Mouse (Mus musculus): ENCODE measurements at regions not wholly inside any gene's neighbourhood (a gene's known extent, or its start where the extent isn't known, plus 50 kb on each side); places are given as distances from the start of the nearest gene placed in this dataset.

DNA sequence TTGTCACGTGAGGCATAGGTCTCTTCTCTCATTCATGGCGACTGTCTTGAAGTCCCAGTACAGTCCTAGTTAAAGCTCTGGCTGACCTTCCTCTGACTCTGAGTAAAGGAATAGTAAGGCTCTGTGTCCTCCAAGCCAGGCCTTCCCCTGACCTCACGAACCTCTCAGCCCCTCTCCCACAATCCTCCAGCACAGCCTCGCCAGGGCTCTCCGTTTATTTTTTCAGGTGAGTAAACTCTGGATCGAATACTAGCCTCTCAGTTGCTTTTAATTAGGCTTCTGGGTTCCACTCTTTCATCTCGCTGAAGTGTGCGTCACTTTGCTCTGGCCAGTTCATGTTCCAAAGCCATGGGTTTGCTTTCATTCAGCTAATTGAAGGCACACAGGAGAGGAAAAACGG lies 133.8 kb downstream of the Mylk4 start:
- no peak for DNase-seq (ENCODE audit: low read depth)

DNA sequence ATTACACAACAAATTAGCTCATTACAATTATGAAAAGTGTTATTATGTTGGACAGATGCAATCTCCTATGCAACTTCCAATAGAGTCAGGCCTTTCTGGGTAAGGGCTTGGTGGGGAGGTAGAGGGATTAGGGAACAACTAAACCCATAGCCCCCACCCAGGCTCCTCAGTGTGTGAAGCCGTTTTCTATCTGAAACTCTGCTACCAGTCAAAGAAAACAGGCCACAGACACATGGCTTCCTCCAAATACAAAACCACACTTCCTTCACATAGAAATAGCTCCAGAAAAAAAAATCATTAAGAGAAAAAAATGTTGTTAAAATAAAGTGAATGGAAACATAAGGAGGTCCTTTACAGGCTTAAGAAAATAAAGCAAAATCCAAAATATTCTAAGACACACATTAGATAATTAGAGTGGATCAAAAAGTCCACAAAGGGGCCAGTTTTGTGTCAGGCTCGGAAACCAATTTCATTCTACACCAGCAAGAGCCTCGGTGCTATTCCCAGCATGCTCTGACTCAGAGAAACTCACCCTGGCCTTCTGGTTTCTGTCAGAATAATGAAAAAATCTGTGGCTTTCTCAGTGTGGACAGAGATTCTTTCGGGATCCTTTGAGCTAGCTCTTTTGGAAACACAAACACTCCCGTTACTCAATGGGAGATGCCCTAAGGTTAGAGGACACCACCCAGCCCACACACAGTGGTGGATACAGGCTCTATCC lies 140.6 kb downstream of the Mylk4 start:
- no peak for DNase-seq (ENCODE audit: low read depth)

DNA sequence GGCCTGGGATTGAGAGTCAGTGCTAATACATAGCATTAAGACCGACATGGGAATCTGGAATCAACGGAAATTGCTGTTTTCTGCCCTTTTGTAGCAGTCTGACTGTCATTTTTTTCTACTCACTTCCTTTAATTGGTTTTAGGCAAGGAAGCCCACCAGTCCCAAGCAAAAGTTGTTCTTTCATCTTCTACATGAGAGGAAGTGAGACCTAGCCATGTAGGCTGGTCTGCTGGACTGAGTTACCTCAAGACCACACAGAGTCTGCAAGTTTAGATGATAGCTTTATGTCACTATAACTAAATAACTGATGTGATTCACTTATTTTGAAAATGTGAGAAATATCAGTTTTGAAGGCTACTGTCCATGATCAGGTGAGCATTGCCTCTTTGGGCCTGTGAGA lies 142.8 kb downstream of the Mylk4 start:
- DNase-seq (ENCODE audit: low read depth): no peak

DNA sequence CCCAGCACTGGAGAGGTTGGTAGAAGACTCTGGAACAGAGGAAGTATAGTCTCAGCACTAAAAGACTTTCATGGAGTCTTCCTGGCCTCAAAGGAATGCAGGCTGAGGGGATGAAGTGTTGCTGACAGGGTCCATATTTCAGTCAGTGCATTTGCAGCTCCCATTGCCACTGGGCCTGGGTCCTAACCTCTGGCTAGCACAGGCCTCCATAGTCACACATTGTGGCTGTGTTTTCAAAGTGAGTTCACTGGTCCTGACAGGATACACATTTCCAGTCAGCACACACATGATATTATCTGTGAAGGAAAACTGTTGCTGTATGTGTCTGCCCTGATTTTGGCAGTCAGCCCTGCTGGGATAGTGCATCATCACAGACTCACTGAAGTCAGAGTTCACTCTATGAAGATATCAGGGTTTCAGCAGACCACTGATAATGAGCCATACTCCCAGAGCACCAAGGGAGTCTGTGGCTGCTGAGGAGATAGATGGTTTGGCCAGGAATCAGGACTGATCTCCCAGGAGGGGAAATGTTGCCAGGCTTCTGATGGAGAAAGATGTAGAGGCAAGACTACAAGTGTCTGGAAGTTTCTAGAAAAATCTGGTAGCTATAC lies 153.5 kb downstream of the Mylk4 start:
- no peak for DNase-seq (ENCODE audit: low read depth)

DNA sequence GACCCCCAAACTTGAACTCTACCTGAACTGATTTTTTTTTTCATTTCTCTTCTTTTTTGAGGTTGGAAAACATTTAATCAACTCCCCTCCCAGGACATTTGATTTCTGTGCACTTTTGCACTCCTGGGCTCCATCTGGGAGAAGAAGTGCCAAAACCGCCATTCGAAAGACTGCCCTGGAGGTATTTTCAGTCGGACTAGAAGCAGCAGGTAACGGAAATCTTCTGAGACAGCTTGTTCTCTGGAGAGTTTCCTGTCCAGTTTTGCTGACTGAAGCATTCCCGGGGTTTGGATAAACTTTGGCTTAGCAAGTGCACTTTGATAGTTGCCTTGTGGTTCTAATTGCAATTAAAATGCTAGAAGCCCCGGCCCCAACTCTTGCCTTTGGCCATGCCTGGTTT lies 169.8 kb downstream of the Mylk4 start:
- DNase-seq (ENCODE audit: low read depth): no peak

DNA sequence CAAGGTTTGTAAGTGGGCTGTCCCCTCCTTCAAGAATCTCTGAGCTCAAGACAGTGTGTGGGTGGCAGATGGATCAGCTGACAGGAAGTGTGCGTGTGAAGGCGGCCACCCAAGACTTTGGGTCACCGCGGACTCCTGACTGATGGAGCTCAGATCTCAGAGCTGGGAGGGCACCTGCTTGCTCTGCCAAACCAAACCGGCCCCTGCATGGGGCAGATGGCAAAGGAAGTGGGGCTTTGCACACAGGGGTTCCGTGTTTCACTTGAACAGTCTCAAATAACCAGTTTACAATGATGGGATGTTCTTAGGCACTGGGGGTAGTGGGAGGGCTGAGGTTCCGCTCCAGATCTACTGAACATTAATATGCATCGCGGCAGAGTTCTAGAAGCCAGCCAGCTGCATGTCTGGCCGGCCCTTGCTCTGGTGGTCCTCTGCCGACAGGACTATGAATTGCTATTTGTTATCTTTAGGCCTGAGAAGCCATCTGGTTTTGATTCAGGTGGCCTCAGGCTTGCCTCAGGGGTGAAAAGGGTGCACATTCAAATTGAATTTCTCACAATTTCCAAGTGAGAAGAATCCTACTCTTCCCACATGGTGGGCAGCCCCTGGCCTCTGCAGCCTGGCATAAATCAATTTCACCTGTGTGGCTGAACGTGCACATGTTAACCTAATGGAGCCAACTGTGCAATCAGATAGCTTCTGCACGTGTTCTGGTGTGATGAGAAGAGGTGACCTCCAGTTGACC lies 172.0 kb downstream of the Mylk4 start:
- no peak for DNase-seq (ENCODE audit: low read depth)

DNA sequence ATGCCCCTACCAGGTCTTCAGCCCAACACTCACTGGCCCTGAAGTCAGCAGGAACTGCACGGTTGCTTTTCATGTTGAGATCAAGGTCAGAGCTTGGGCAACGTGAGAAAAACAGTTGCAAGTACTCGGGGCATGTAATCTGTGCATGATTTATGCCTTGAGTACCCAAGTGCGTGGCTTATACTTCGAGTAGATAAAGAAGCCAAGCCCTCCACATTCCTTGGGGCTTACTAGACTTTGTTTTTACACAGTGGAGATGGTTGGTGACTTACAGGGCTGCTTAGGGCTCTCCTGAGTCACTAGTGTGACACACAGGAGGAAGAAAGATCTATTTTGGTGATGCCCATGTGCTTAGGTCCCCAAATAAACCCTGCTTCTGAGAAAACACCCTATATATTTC lies 172.8 kb downstream of the Mylk4 start:
- DNase-seq (ENCODE audit: low read depth): no peak

DNA sequence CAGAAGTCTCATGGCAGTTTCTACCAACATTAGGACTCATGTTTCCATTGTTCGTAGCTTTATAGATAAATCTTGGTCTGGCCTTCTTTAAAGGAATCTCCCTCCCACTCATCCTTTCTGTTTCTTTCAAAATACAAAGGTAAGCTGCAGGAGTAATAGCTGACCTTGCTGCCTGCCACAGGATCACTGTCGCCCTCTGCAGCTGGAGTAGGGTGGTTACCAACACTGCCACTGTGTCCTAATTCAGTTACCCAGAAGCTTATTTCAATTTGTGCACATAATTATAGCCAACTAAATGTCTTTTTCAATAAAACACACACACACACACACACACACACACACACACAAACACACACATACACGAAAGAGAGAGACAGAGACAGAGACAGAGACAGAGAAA lies 175.3 kb downstream of the Mylk4 start:
- no peak for DNase-seq (ENCODE audit: low read depth)

DNA sequence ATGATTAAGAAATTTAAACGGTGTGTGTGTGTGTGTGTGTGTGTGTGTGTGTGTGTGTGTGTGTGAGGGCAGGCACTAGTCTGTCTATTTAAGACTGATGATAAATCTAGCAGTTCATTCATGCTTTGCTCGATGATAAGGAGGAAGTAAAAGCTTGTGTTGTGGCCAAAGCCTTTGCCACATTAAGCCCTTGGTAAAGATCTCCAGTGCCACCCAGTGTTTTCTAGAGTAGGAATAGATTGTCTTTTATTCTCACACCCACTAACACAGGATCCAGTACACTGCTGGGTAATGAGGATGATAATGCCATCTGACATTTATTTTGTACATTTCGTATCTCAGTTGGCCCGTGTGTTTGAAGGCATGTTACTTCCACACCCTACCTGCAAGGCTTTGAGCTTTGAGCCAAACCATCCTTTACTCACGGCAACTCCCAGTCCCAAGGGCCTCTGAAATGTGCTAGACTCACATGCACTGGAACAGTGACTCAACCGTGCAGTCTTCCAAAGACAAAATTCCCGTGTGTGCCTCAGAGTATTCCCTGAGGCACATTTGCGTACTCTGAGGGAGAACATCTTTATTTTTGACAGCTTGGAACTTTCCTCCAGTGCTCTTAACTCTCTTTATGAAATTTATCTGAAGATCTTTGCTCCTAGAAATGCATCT lies 179.7 kb downstream of the Mylk4 start:
- DNase-seq (ENCODE audit: low read depth): no peak

DNA sequence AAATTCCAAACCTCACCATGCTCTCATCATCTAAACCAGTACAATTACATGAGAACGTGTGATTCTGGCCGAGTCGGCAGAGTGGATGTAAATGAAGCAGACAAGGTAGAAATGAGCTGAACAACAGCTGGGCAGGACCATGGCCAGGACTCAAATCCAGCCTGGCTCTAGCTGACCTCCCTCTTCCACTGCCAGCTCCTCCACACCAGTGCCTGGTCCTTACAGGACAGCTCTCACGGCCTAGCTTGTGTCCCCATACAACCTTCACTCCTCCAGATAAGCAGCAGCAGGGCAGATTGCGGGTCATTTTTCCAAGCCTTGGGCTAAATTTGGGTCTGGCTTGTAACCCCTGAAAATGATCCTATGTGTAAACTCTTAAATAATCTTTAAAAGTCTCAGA lies 182.4 kb downstream of the Mylk4 start:
- DNase-seq (ENCODE audit: low read depth): no peak

DNA sequence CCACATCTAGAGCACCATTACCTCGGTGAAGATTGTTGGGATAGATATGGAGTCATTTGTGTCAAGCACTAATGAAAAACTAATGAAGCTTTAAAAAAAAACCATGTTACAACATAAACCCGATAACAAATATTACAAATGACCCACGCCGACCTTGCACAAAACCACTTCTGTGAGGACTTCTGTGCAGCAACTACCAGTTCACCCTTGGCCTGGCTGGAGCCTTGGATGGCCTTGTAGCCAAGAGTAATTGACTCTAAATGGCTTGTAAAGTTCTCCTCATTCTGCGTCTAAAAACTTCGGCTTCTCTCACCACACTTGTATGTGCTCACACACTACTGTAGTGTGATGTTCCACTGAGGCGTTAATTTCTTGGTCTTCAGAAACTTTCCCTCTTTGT lies 190.1 kb downstream of the Mylk4 start:
- no peak for DNase-seq (ENCODE audit: low read depth)

DNA sequence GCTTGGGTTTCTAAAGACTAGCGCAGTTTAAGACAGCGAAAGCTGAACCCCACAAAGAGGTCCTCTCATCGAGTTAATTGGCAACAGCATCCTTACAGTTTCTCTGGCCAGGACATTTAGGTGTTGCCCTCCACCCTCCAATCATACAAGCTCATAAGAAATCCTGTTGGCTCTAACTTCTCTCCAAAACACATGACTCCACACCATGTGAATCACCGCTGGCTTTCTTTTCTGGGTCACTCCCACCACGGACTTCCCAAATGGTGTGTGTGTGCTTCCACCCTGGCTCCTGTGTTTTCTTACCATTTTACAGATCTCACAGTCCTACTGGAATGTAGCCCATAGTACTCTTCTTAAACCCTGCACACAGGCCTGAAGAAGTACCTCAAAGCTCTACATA lies 190.6 kb downstream of the Mylk4 start:
- no peak for DNase-seq (ENCODE audit: low read depth)

DNA sequence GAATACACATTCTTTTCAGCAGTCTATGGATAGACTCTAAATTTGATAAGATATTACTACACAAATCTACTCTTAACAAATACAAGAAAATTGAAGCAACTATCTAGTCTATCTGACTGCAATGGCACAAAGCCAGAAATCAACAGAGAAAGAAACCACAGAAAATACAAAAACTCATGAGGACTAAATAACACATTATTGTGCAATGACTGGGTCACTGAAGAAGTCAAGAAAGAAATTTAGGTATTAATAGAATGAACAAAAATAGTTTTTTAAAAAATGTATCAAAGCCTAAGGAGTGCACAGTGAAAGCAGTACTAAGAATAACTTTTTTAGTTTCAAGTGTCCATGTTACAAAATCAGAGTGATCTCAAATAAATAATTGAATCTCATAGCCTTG lies 202.2 kb downstream of the Mylk4 start:
- DNase-seq (ENCODE audit: low read depth): no peak

DNA sequence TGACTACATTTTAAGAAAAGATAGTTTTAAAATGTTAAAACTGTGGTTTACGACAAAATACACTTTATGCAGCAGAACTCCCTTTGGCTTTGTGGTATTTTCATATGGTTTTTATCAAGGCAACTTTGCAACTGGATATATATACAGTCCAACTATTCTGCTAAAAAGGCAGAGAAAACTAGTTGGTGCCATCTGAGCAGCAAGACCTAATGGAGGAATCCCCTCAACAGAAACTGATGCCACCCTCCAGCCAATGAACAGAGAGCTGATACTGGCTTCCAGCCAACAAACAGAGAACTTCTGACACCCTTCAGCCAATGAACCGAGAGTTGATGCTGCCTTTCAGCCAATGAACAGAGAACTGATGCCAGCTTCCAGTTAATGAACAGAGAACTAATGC lies 215.9 kb downstream of the Mylk4 start:
- no peak for DNase-seq (ENCODE audit: low read depth)

DNA sequence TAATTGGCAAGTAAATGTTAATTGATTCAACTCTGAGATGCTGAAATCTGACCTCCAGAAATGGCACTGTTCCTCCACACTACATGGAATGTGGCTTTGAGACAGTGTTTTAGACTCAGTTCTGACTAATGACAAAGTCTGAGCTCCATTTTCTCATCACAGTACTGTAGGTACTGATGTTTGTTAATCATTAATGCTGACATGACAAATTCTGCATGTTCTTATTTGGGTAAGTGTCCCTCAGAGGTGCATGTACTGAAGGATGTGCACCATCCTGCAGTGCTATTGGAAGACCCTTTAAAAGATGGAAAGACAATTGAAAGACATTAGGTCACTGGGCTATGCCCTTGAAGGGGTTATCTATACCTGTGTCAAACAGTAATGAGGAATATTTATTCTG lies 222.1 kb upstream of the Gmds start:
- DNase-seq (ENCODE audit: low read depth): no peak

DNA sequence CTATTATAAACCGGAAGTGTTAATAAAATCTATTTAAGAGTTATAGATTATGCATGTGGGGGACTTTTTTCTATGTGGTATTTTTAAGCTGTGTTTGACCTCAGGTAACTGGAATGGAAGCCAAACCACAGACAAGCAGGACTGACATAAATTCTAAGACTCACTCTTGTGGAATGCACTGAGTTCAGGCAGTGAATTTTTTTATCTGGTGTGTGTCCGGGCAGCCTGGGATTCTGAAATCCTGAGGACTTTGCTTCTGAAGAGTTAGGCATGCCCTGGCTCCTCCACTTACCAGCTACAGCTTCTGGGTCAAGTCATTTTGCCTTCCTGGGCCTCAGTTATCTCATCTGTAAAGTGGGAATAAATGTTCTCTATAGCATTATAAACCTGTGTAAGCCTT lies 217.9 kb upstream of the Gmds start:
- no peak for DNase-seq (ENCODE audit: low read depth)

DNA sequence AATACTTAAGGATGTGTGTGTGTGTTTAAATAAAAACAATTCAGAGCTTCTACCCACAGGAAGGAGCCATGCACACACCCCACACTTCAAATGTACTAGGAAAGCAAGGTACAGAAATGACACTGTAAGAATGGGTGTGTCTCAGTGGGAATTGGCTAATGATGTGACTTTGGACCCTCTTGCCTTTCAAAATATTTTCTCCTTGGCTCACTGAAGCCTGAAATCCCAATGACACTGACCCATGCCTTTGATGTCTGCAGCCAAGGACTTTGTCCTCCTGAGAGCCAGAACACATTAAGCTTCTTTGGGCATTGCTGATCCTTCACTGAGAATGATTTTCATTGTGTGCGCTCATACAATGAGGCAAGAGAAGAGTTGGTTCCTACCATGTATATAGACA lies 216.5 kb upstream of the Gmds start:
- no peak for DNase-seq (ENCODE audit: low read depth)

DNA sequence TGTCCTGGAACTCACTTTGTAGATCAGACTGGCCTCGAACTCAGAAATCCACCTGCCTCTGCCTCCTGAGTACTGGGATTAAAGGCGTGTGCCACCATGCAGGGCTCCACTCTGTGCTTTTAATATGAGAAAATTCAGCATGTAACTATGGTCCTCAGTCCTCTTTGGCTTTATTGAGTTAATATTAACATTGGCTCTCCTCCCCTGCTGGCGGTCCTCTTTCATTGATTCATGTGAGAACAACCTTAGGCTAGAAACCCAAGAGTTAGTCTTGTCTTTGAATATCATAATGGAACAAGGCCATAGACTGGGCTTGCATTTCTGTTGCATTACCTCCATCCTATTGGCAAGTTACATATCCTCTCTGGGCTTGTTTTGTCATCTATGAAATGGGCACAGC lies 216.1 kb upstream of the Gmds start:
- DNase-seq (ENCODE audit: low read depth): no peak

DNA sequence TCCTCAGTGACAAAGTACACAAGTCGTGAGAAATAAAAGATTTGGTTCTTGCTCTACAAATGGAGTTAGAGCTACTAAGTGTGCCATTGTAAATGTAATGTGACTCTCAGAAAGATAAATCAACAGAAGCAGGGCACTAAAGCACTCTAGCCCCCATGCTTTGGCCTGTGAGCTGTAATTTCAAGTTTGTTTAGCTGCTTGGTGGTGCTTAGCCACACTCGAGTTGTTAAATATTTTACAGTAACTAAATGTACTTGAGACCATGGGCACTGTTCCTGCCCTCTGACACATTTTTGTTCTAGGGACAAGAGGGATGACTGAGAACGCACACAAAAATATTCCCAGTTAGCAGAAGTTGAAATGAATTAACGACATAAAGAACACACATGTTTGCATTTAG lies 214.6 kb upstream of the Gmds start:
- no peak for DNase-seq (ENCODE audit: low read depth)

DNA sequence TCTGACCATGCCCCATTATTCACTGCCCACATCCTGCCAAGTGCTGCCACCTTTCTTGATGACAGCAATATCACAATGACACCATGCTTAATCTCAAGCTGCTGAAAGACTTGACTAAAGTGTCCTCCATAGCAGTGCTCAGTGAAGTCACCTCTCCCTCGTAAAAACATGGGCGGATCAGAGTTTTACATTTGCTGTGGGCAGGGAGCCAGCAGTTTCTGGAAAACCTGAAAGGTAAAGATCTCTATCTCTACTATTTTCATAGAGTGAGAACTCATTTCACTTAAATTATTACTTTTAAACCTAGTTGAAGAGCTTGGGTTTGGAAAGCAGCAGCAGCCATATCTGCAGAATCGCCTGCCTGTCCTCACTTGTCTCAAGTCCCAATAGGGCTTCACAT lies 211.6 kb upstream of the Gmds start:
- no peak for DNase-seq (ENCODE audit: low read depth)

DNA sequence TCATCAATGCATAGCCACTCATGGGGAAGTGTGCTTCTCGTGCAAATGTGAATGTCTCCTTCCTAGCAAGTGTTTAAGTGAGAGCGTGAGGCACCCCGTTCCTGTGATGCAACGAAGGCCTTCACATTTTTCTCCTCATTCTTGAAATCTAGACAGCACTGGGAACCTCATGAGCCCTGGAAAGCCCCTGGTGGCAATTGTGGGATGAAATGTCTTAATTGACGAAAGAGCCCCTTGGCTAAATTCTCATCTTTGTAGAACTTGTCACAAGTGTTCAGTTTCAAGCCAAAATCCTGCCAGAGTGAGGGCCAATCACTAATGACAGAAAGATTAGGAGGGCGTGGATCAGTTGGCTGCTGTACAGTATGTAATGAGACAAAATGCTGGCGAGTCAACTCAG lies 208.6 kb upstream of the Gmds start:
- DNase-seq (ENCODE audit: low read depth): no peak

DNA sequence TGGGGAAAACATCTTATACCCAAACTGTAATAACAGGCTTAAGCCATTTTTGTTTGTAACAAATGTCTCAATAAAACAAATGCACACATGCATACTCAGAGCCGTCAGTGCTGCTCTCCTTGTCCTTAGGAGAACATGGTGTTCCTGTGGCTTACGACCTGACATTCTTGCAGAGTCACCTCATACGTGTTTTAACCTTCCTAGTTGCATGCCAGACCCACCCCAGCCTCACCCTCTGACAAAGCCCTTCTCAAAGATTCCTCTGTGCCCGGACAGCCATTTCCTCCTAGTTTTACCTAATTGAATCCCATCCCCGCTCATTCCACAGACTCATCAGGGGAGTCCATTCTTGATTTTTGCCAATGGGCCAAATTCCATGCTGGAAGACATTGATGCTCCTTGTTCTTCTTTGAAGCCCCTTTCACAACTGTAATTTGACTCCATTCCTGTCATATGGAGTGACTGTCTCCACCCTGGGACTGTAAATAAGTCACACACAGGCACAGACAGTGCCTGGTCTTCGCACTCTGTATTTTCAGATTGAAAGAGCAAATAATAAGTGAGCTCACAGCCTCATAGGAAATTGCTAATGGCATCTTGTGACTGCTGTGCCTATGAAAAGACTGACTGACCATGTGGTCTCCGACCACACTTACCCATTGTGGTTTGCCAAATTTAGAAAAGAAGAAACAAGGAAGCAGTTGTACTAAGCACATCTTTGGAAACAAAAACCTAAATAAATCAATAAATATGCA lies 206.6 kb upstream of the Gmds start:
- no peak for DNase-seq (ENCODE audit: low read depth)

Measured in gonadal fat pad, adult 2 months (tissue).